Mouse (Mus musculus) NIH3T3 (cell line): Measurements from ENCODE around the gene Rnf212.
A peak's percentile ranks its signal among the peaks of the same experiment; 100 is the strongest.
"Not testable (repeated sequence)": the region's sequence is repeated elsewhere in the genome, so short reads cannot be mapped to it uniquely, and the experiment has no call there.

ENCODE experiments used
- DNase-seq: peaks from one replicate; pipeline ENCODE4 v3.0.0-alpha.2; 2012; ENCODE audit warnings: low read depth

Gene Rnf212

GRCm38 (mm10) chr5:108774630-108775306 is at the start of gene Rnf212:
Gene Rnf212 (minus strand): TSS chr5:108774982.
- no peak for DNase-seq

- peak; percentile 51 for DNase-seq
Observed at GRCm38 (mm10) chr5:108823276-108823675, 48.5 kb upstream of the Rnf212 start.

GRCm38 (mm10) chr5:108808750-108809149 is 34.0 kb upstream of the Rnf212 start, which contains the start of gene Vmn2r8:
Gene Vmn2r8 (minus strand): TSS chr5:108808850.
- DNase-seq = not testable (repeated sequence)

- peak; percentile 48 for DNase-seq
Observed at GRCm38 (mm10) chr5:108803646-108804045, 28.9 kb upstream of the Rnf212 start.

GRCm38 (mm10) chr5:108795263-108795662 is 20.5 kb upstream of the Rnf212 start, which contains the start of gene Tmed11:
Gene Tmed11 (minus strand): TSS chr5:108795363.
- not testable (repeated sequence) for DNase-seq

GRCm38 (mm10) chr5:108790385-108790784 is 15.6 kb upstream of the Rnf212 start:
- DNase-seq = peak; percentile 64

GRCm38 (mm10) chr5:108760002-108760401 is 14.8 kb downstream of the Rnf212 start:
- no peak for DNase-seq

GRCm38 (mm10) chr5:108758396-108758795 is 16.4 kb downstream of the Rnf212 start:
- peak; percentile 86 for DNase-seq

GRCm38 (mm10) chr5:108751258-108751657 is 23.5 kb downstream of the Rnf212 start:
- DNase-seq = not testable (repeated sequence)

- DNase-seq = no peak
Observed at GRCm38 (mm10) chr5:108750328-108751210, 24.2 kb downstream of the Rnf212 start.

GRCm38 (mm10) chr5:108744629-108745028 is 30.2 kb downstream of the Rnf212 start:
- DNase-seq = no peak

- DNase-seq = peak; percentile 74
Observed at GRCm38 (mm10) chr5:108743856-108744255, 30.9 kb downstream of the Rnf212 start.

GRCm38 (mm10) chr5:108742596-108742995 is 32.2 kb downstream of the Rnf212 start:
- no peak for DNase-seq

- DNase-seq = peak; percentile 37
Observed at GRCm38 (mm10) chr5:108741844-108742243, 32.9 kb downstream of the Rnf212 start.

- DNase-seq = no peak
Observed at GRCm38 (mm10) chr5:108727425-108727824, 47.4 kb downstream of the Rnf212 start.

- DNase-seq = peak; percentile 51
Observed at GRCm38 (mm10) chr5:108726557-108727248, 48.1 kb downstream of the Rnf212 start.

GRCm38 (mm10) chr5:108724006-108724405 is 50.8 kb downstream of the Rnf212 start:
- DNase-seq = peak; percentile 65

- no peak for DNase-seq
Observed at GRCm38 (mm10) chr5:108719761-108720160, 55.0 kb downstream of the Rnf212 start.

GRCm38 (mm10) chr5:108718051-108718450 is 56.7 kb downstream of the Rnf212 start:
- no peak for DNase-seq

- DNase-seq = no peak
Observed at GRCm38 (mm10) chr5:108715974-108716373, 58.8 kb downstream of the Rnf212 start.

- peak; percentile 74 for DNase-seq
Observed at GRCm38 (mm10) chr5:108714149-108714548, 60.6 kb downstream of the Rnf212 start.

GRCm38 (mm10) chr5:108713691-108714090 is 61.1 kb downstream of the Rnf212 start:
- peak; percentile 50 for DNase-seq
